Mouse (Mus musculus): ENCODE results near the gene Tmem211. TPM values are rescaled to one million over a fixed set of nuclear protein-coding genes. Genes with fewer than 3 reads are reported as not detected.
A peak's percentile ranks its signal among the peaks of the same experiment; 100 is the strongest.

Tmem211 gene
- polyA plus RNA-seq, 1 experiment from 2014 or later = not detected

DNA sequence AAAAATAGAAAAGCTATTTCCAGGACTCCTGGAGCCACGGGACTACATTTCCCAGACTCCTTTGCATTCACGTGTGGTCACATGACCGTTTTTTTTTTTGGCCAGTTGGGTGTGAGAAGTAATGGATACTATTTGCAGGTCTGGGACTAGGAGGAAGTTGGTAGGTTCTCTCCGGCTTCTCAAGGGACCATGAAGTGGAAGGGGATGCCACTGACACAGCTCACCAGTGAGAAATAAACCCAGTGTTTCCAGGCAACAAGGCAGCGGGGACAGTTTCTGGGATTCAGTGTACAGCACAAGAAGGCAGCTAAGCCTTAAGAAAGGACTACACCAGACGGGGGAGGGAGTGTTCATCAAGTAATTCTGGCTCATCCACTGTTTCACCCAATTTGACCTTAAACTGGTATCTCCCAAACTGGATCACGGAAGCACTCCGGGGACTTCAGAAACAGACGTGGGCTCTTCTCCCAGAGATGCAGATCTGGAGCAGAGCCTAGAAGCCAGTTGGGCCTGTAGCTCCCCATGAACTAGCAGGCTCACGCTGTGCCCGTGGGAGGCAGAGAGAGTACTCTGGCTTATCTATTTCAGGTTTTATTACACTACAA, 44.6 kb downstream of the Tmem211 start:
- no peaks in the 10 kb centered on the region for H3K4me1 ChIP-seq (replicated peaks; ENCODE audit: control insufficient read depth, insufficient read depth, low read length)
- no peaks in the 10 kb centered on the region for H3K27me3 ChIP-seq (replicated peaks; ENCODE audit: control insufficient read depth, insufficient read depth, low read length)
- no peak overlapping the region for H3K27ac ChIP-seq (ENCODE audit: low read depth, low read length)
- no peak overlapping the region for H3K4me2 ChIP-seq (replicated peaks; ENCODE audit: low read depth)
- no peak overlapping the region for H3K4me3 ChIP-seq (ENCODE audit: low read depth, low read length)
- H3K9ac ChIP-seq (ENCODE audit: low read depth, low read length) = no peak overlapping the region
- H3K36me3 ChIP-seq (ENCODE audit: control insufficient read depth, insufficient read depth) = no peaks in the 10 kb centered on the region
- no peak for TF ChIP-seq CTCF (IDR thresholded peaks at IDR 0.05; ENCODE audit: low read depth)
- ATAC-seq = no peak
- no peaks in the 10 kb centered on the region for H3K9me3 ChIP-seq (ENCODE audit: control insufficient read depth)
- WGBS = 50% methylated on average over 11 of the region's 11 CpGs

DNA sequence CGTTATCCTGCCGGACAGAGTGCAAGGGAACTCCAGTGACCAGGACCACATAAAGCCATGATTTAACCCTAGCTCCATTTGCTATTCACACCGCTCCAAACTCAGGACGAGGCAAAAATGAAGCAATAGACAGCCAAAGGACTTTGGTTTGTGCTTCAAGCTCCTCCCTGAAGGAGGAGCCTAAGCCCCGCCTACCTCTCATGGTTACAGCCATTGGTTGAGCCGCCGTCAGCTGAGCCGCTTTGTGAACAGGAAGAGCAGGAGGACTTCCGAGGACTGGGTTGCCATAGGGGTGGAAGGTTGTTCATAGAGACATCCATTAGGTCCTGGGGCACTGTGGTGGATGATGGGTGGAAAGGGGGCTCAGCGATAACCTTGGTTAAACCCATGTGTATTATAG, 49.1 kb downstream of the Tmem211 start:
- Histone ChIP-seq H3K4me2 (replicated peaks; ENCODE audit: low read depth) (no peak overlapping the region), H3K27ac (ENCODE audit: low read depth, low read length) (no peak overlapping the region), H3K4me1 (replicated peaks; ENCODE audit: control insufficient read depth, insufficient read depth, low read length) (no peaks in the 10 kb centered on the region), H3K9me3 (ENCODE audit: control insufficient read depth) (no peaks in the 10 kb centered on the region), H3K9ac (ENCODE audit: low read depth, low read length) (no peak overlapping the region), H3K27me3 (replicated peaks; ENCODE audit: control insufficient read depth, insufficient read depth, low read length) (no peaks in the 10 kb centered on the region), H3K4me3 (ENCODE audit: low read depth, low read length) (no peak overlapping the region), H3K36me3 (ENCODE audit: control insufficient read depth, insufficient read depth) (no peaks in the 10 kb centered on the region)
- no peak for TF ChIP-seq CTCF (IDR thresholded peaks at IDR 0.05; ENCODE audit: low read depth)
- ATAC-seq = no peak
- 69% methylated on average over 10 of the region's 10 CpGs for WGBS

- TF ChIP-seq CTCF (IDR thresholded peaks at IDR 0.05; ENCODE audit: low read depth) = no peak
- 22% methylated on average over 15 of the region's 15 CpGs for WGBS
- no peak overlapping the region for H3K9ac ChIP-seq (ENCODE audit: low read depth, low read length)
- peak overlapping the region; percentile 53 for H3K4me2 ChIP-seq (replicated peaks; ENCODE audit: low read depth)
- no peaks in the 10 kb centered on the region for H3K9me3 ChIP-seq (ENCODE audit: control insufficient read depth)
- no peaks in the 10 kb centered on the region for H3K27me3 ChIP-seq (replicated peaks; ENCODE audit: control insufficient read depth, insufficient read depth, low read length)
- H3K4me3 ChIP-seq (ENCODE audit: low read depth, low read length) = peak overlapping the region; percentile 20
- no peaks in the 10 kb centered on the region for H3K36me3 ChIP-seq (ENCODE audit: control insufficient read depth, insufficient read depth)
- 0 out of 2 replicates have a peak overlapping the region, but pooled peaks have one; percentile 50 for H3K27ac ChIP-seq (ENCODE audit: low read depth, low read length)
- ATAC-seq = peak; percentile 91
- H3K4me1 ChIP-seq (replicated peaks; ENCODE audit: control insufficient read depth, insufficient read depth, low read length) = no peaks in the 10 kb centered on the region
These were observed 53.6 kb downstream of the Tmem211 start for GRCm38 (mm10) chr5:113280138-113280856.

DNA sequence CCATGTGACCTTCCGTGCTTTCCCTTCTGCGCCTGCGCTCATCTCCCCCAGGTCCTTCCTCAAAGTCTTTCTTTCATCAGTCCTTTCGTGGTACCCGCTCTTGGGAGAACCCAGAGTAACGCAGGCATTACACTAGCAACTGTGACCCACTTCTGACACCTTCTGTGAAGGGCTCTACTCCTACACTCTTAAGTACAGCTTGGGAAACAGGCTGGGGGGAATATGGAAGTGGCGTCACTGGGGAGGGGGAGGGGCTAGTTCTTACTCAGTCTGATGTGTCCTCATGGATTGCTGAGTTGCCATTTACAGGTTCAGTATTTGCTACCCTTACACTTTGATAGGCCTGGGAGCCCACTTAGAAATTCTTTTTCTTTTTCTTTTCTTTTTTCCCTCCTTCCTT, 54.8 kb downstream of the Tmem211 start:
- no peak for ATAC-seq
- Histone ChIP-seq H3K36me3 (ENCODE audit: control insufficient read depth, insufficient read depth) (no peaks in the 10 kb centered on the region), H3K9ac (ENCODE audit: low read depth, low read length) (no peak overlapping the region), H3K27me3 (replicated peaks; ENCODE audit: control insufficient read depth, insufficient read depth, low read length) (no peaks in the 10 kb centered on the region), H3K27ac (ENCODE audit: low read depth, low read length) (no peak overlapping the region), H3K9me3 (ENCODE audit: control insufficient read depth) (no peaks in the 10 kb centered on the region), H3K4me1 (replicated peaks; ENCODE audit: control insufficient read depth, insufficient read depth, low read length) (no peaks in the 10 kb centered on the region), H3K4me3 (ENCODE audit: low read depth, low read length) (no peak overlapping the region), H3K4me2 (replicated peaks; ENCODE audit: low read depth) (no peak overlapping the region)
- no peak for TF ChIP-seq CTCF (IDR thresholded peaks at IDR 0.05; ENCODE audit: low read depth)
- WGBS = 90% methylated on average over 7 of the region's 7 CpGs

GRCm38 (mm10) chr5:113283726-113284125, 57.0 kb downstream of the Tmem211 start:
- Histone ChIP-seq H3K4me2 (replicated peaks; ENCODE audit: low read depth) (no peak overlapping the region), H3K9me3 (ENCODE audit: control insufficient read depth) (no peaks in the 10 kb centered on the region), H3K27me3 (replicated peaks; ENCODE audit: control insufficient read depth, insufficient read depth, low read length) (peaks cover 20% of the 10 kb centered on the region), H3K9ac (ENCODE audit: low read depth, low read length) (no peak overlapping the region), H3K4me3 (ENCODE audit: low read depth, low read length) (no peak overlapping the region), H3K27ac (ENCODE audit: low read depth, low read length) (no peak overlapping the region), H3K4me1 (replicated peaks; ENCODE audit: control insufficient read depth, insufficient read depth, low read length) (no peaks in the 10 kb centered on the region), H3K36me3 (ENCODE audit: control insufficient read depth, insufficient read depth) (no peaks in the 10 kb centered on the region)
- TF ChIP-seq CTCF (IDR thresholded peaks at IDR 0.05; ENCODE audit: low read depth) = no peak
- ATAC-seq = no peak
- 65% methylated on average over 2 of the region's 2 CpGs for WGBS

GRCm38 (mm10) chr5:113285541-113285940, 58.8 kb downstream of the Tmem211 start:
- 70% methylated on average over 16 of the region's 16 CpGs for WGBS
- H3K4me3 ChIP-seq (ENCODE audit: low read depth, low read length) = no peak overlapping the region
- no peak for ATAC-seq
- no peaks in the 10 kb centered on the region for H3K36me3 ChIP-seq (ENCODE audit: control insufficient read depth, insufficient read depth)
- H3K9ac ChIP-seq (ENCODE audit: low read depth, low read length) = no peak overlapping the region
- H3K4me1 ChIP-seq (replicated peaks; ENCODE audit: control insufficient read depth, insufficient read depth, low read length) = no peaks in the 10 kb centered on the region
- no peak overlapping the region for H3K27ac ChIP-seq (ENCODE audit: low read depth, low read length)
- peaks cover 23% of the 10 kb centered on the region for H3K27me3 ChIP-seq (replicated peaks; ENCODE audit: control insufficient read depth, insufficient read depth, low read length)
- peak; percentile 31; the same call in 1 of the 2 replicates for TF ChIP-seq CTCF (IDR thresholded peaks at IDR 0.05; ENCODE audit: low read depth)
- H3K9me3 ChIP-seq (ENCODE audit: control insufficient read depth) = no peaks in the 10 kb centered on the region
- H3K4me2 ChIP-seq (replicated peaks; ENCODE audit: low read depth) = no peak overlapping the region
